Mouse (Mus musculus): ENCODE measurements around the gene Iqcf6. TPM values are rescaled to one million over a fixed set of nuclear protein-coding genes. Genes with fewer than 3 reads are reported as not detected.
"Not testable (repeated sequence)": the region's sequence is repeated elsewhere in the genome, so short reads cannot be mapped to it uniquely, and the experiment has no call there.

Gene Iqcf6
- polyA plus RNA-seq, 1 experiment from 2014 or later = not detected

DNA sequence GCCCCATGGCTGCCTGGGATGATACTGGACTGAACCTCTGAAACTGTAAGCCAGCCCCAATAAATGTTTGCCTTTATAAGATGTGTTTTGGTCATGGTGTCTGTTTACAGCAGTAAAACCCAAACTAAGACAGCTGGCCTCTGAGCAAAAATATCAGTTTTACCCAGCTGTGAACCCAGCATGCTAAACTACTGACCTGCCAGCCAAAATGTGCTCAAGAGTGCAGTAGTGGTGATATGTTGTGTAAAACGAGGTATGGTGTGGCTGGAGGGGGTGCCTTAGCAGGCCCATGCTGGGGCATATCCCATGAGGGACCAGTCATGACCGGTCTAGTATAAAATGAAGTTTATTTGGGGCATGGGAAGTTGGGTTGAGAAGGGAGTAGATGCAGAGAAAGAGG is 12.4 kb upstream of the Iqcf6 start:
- Histone ChIP-seq H3K9me3 (ENCODE audit: control insufficient read depth, low read length) (no peaks in the 10 kb centered on the region), H3K27me3 (ENCODE audit: control insufficient read depth, insufficient read depth, low read length) (no peaks in the 10 kb centered on the region), H3K9ac (ENCODE audit: low read length) (no peak overlapping the region), H3K4me3 (ENCODE audit: low read depth, low read length) (no peak overlapping the region), H3K4me1 (ENCODE audit: control insufficient read depth, insufficient read depth, low read length) (no peaks in the 10 kb centered on the region), H3K36me3 (ENCODE audit: control insufficient read depth, insufficient read depth, low read length) (no peaks in the 10 kb centered on the region), H3K27ac (replicated peaks; ENCODE audit: low read depth, low read length) (no peak overlapping the region), H3K4me2 (ENCODE audit: low read depth, severe bottlenecking) (no peak overlapping the region)
- 71% methylated on average over 2 of the region's 2 CpGs for WGBS
- DNase-seq (ENCODE audit: low spot score) = no peak
- ATAC-seq (ENCODE audit: insufficient number of reproducible peaks, low FRiP score, low TSS enrichment, low read depth) = no peak

GRCm38 (mm10) chr9:106614616-106615015 is 11.8 kb upstream of the Iqcf6 start:
- Histone ChIP-seq H3K9ac (ENCODE audit: low read length) (no peak overlapping the region), H3K9me3 (ENCODE audit: control insufficient read depth, low read length) (no peaks in the 10 kb centered on the region), H3K4me2 (ENCODE audit: low read depth, severe bottlenecking) (no peak overlapping the region), H3K4me1 (ENCODE audit: control insufficient read depth, insufficient read depth, low read length) (no peaks in the 10 kb centered on the region), H3K4me3 (ENCODE audit: low read depth, low read length) (no peak overlapping the region), H3K36me3 (ENCODE audit: control insufficient read depth, insufficient read depth, low read length) (no peaks in the 10 kb centered on the region), H3K27ac (replicated peaks; ENCODE audit: low read depth, low read length) (no peak overlapping the region), H3K27me3 (ENCODE audit: control insufficient read depth, insufficient read depth, low read length) (no peaks in the 10 kb centered on the region)
- no peak for DNase-seq (ENCODE audit: low spot score)
- ATAC-seq (ENCODE audit: insufficient number of reproducible peaks, low FRiP score, low TSS enrichment, low read depth) = no peak
- WGBS = 52% methylated on average over 3 of the region's 3 CpGs

DNA sequence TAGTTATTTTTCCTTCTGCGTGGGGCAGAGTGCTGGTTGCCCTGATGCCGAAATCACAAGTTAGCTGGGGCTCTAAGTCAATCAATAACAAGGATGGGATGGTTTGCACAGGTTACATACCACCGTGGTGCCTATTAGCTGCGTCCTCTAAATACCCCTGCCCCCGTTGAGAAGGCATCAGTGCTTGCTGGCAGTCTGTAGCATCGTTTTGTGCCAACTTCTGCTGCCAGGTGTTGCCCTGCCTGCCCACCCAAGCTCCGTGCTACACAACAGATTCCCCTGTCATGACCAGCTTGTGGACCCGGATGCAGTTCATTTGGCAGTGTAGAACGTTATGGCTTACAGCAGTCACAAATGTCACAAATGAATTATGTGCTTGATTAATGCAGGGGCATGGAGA is 10.1 kb upstream of the Iqcf6 start:
- Histone ChIP-seq H3K27me3 (ENCODE audit: control insufficient read depth, insufficient read depth, low read length) (no peaks in the 10 kb centered on the region), H3K36me3 (ENCODE audit: control insufficient read depth, insufficient read depth, low read length) (no peaks in the 10 kb centered on the region), H3K27ac (replicated peaks; ENCODE audit: low read depth, low read length) (no peak overlapping the region), H3K4me1 (ENCODE audit: control insufficient read depth, insufficient read depth, low read length) (no peaks in the 10 kb centered on the region), H3K4me3 (ENCODE audit: low read depth, low read length) (no peak overlapping the region), H3K9ac (ENCODE audit: low read length) (no peak overlapping the region), H3K4me2 (ENCODE audit: low read depth, severe bottlenecking) (no peak overlapping the region), H3K9me3 (ENCODE audit: control insufficient read depth, low read length) (no peaks in the 10 kb centered on the region)
- WGBS = 86% methylated on average over 9 of the region's 9 CpGs
- ATAC-seq (ENCODE audit: insufficient number of reproducible peaks, low FRiP score, low TSS enrichment, low read depth) = no peak
- no peak for DNase-seq (ENCODE audit: low spot score)

DNA sequence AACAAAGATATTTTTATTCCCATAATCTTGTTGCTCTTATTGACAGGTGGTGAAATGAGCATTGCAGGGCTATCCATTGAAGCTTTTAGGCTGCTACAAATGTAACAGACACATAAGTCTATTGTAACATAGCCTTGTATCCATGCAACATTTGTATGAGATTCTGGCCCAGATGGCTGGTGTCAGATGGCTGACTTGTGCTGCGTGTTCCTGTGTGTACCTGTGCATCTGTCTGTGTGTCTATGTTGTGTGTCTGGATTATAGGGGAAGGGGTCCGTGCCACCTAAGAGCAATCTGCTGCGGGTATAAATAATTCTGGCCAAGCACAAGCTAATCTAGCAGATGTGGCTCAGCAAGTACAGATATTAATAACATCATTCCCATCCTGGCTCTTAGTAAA is 8.9 kb upstream of the Iqcf6 start:
- H3K4me3 ChIP-seq (ENCODE audit: low read depth, low read length) = no peak overlapping the region
- 84% methylated on average over 3 of the region's 3 CpGs for WGBS
- H3K4me1 ChIP-seq (ENCODE audit: control insufficient read depth, insufficient read depth, low read length) = no peaks in the 10 kb centered on the region
- no peak overlapping the region for H3K9ac ChIP-seq (ENCODE audit: low read length)
- no peak overlapping the region for H3K4me2 ChIP-seq (ENCODE audit: low read depth, severe bottlenecking)
- H3K36me3 ChIP-seq (ENCODE audit: control insufficient read depth, insufficient read depth, low read length) = no peaks in the 10 kb centered on the region
- DNase-seq (ENCODE audit: low spot score) (no peak), ATAC-seq (ENCODE audit: insufficient number of reproducible peaks, low FRiP score, low TSS enrichment, low read depth) (no peak)
- H3K27ac ChIP-seq (replicated peaks; ENCODE audit: low read depth, low read length) = no peak overlapping the region
- no peaks in the 10 kb centered on the region for H3K27me3 ChIP-seq (ENCODE audit: control insufficient read depth, insufficient read depth, low read length)
- H3K9me3 ChIP-seq (ENCODE audit: control insufficient read depth, low read length) = no peaks in the 10 kb centered on the region

GRCm38 (mm10) chr9:106627796-106628195 is 1.4 kb downstream of the Iqcf6 start:
- H3K36me3 ChIP-seq (ENCODE audit: control insufficient read depth, insufficient read depth, low read length); H3K9me3 ChIP-seq (ENCODE audit: control insufficient read depth, low read length); H3K27ac ChIP-seq (replicated peaks; ENCODE audit: low read depth, low read length); H3K4me2 ChIP-seq (ENCODE audit: low read depth, severe bottlenecking); H3K27me3 ChIP-seq (ENCODE audit: control insufficient read depth, insufficient read depth, low read length); H3K9ac ChIP-seq (ENCODE audit: low read length); ATAC-seq (ENCODE audit: insufficient number of reproducible peaks, low FRiP score, low TSS enrichment, low read depth); H3K4me3 ChIP-seq (ENCODE audit: low read depth, low read length); H3K4me1 ChIP-seq (ENCODE audit: control insufficient read depth, insufficient read depth, low read length); DNase-seq (ENCODE audit: low spot score): not testable (repeated sequence)
- WGBS = 29% methylated on average over 8 of the region's 8 CpGs

DNA sequence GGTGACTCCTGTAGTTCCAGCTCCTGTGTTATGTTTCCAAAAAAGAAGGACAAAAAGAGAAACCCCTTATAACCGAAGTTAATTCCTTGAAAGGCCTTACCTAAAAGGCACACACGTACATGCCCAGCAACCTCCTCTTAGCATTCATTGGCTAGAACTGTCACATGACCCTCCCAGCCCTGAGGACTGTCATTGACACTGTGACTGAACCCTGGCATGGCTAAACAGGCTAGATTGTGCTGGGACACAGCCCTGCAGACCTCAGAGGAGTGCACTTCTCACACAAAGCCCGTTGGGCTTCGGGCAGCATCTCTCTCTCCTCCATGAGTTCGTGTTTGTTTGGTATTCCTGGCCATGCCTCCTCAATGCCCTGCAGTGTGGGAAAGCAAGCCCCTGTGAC is 5.8 kb downstream of the Iqcf6 start:
- 66% methylated on average over 5 of the region's 5 CpGs for WGBS
- Histone ChIP-seq H3K4me1 (ENCODE audit: control insufficient read depth, insufficient read depth, low read length) (no peaks in the 10 kb centered on the region), H3K36me3 (ENCODE audit: control insufficient read depth, insufficient read depth, low read length) (no peaks in the 10 kb centered on the region), H3K27me3 (ENCODE audit: control insufficient read depth, insufficient read depth, low read length) (no peaks in the 10 kb centered on the region), H3K4me2 (ENCODE audit: low read depth, severe bottlenecking) (no peak overlapping the region), H3K27ac (replicated peaks; ENCODE audit: low read depth, low read length) (no peak overlapping the region), H3K9me3 (ENCODE audit: control insufficient read depth, low read length) (no peaks in the 10 kb centered on the region), H3K9ac (ENCODE audit: low read length) (no peak overlapping the region), H3K4me3 (ENCODE audit: low read depth, low read length) (no peak overlapping the region)
- DNase-seq (ENCODE audit: low spot score) (no peak), ATAC-seq (ENCODE audit: insufficient number of reproducible peaks, low FRiP score, low TSS enrichment, low read depth) (no peak)

GRCm38 (mm10) chr9:106638154-106638553 is 11.8 kb downstream of the Iqcf6 start:
- no peak overlapping the region for H3K27ac ChIP-seq (replicated peaks; ENCODE audit: low read depth, low read length)
- no peak overlapping the region for H3K9ac ChIP-seq (ENCODE audit: low read length)
- 92% methylated on average over 8 of the region's 8 CpGs for WGBS
- no peaks in the 10 kb centered on the region for H3K36me3 ChIP-seq (ENCODE audit: control insufficient read depth, insufficient read depth, low read length)
- DNase-seq (ENCODE audit: low spot score) = no peak
- H3K9me3 ChIP-seq (ENCODE audit: control insufficient read depth, low read length) = no peaks in the 10 kb centered on the region
- no peak overlapping the region for H3K4me2 ChIP-seq (ENCODE audit: low read depth, severe bottlenecking)
- no peaks in the 10 kb centered on the region for H3K4me1 ChIP-seq (ENCODE audit: control insufficient read depth, insufficient read depth, low read length)
- no peak for ATAC-seq (ENCODE audit: insufficient number of reproducible peaks, low FRiP score, low TSS enrichment, low read depth)
- no peaks in the 10 kb centered on the region for H3K27me3 ChIP-seq (ENCODE audit: control insufficient read depth, insufficient read depth, low read length)
- no peak overlapping the region for H3K4me3 ChIP-seq (ENCODE audit: low read depth, low read length)

DNA sequence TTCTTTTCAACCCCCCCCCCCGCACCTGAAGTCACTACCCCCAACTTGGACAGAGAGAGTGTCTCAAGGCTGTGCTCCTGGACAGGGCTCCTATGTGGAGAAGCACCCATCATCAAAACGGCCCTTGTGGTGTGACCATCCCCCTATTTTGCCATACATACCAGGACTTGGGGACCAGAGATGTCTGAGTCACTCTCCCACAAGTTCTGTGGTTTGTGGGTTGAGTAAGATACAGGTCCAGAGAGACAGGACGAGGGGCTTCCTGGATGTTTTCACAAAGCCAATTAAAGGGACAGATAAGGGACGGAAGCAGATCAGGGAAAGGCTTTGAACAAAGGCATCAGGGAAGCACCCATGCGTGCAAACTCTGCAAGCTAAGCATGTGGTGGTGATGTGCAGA is 15.0 kb downstream of the Iqcf6 start:
- 71% methylated on average over 5 of the region's 5 CpGs for WGBS
- H3K27me3 ChIP-seq (ENCODE audit: control insufficient read depth, insufficient read depth, low read length) = no peaks in the 10 kb centered on the region
- no peak overlapping the region for H3K4me3 ChIP-seq (ENCODE audit: low read depth, low read length)
- H3K4me2 ChIP-seq (ENCODE audit: low read depth, severe bottlenecking) = no peak overlapping the region
- DNase-seq (ENCODE audit: low spot score) (no peak), ATAC-seq (ENCODE audit: insufficient number of reproducible peaks, low FRiP score, low TSS enrichment, low read depth) (no peak)
- no peaks in the 10 kb centered on the region for H3K4me1 ChIP-seq (ENCODE audit: control insufficient read depth, insufficient read depth, low read length)
- no peaks in the 10 kb centered on the region for H3K36me3 ChIP-seq (ENCODE audit: control insufficient read depth, insufficient read depth, low read length)
- no peak overlapping the region for H3K27ac ChIP-seq (replicated peaks; ENCODE audit: low read depth, low read length)
- no peak overlapping the region for H3K9ac ChIP-seq (ENCODE audit: low read length)
- no peaks in the 10 kb centered on the region for H3K9me3 ChIP-seq (ENCODE audit: control insufficient read depth, low read length)

GRCm38 (mm10) chr9:106643128-106643527 is 16.7 kb downstream of the Iqcf6 start:
- WGBS = 36% methylated on average over 7 of the region's 7 CpGs

More at GRCm38 (mm10) chr9:106643128-106643527, 16.7 kb downstream of the Iqcf6 start:
- no peaks in the 10 kb centered on the region for H3K36me3 ChIP-seq (ENCODE audit: control insufficient read depth, insufficient read depth, low read length)
- H3K4me1 ChIP-seq (ENCODE audit: control insufficient read depth, insufficient read depth, low read length) = no peaks in the 10 kb centered on the region
- H3K4me2 ChIP-seq (ENCODE audit: low read depth, severe bottlenecking) = no peak overlapping the region
- H3K9me3 ChIP-seq (ENCODE audit: control insufficient read depth, low read length) = no peaks in the 10 kb centered on the region
- no peak overlapping the region for H3K27ac ChIP-seq (replicated peaks; ENCODE audit: low read depth, low read length)
- DNase-seq (ENCODE audit: low spot score) = peak; percentile 88
- no peak for ATAC-seq (ENCODE audit: insufficient number of reproducible peaks, low FRiP score, low TSS enrichment, low read depth)
- H3K27me3 ChIP-seq (ENCODE audit: control insufficient read depth, insufficient read depth, low read length) = peaks cover 4% of the 10 kb centered on the region; the same call in 1 of the 2 replicates
- no peak overlapping the region for H3K4me3 ChIP-seq (ENCODE audit: low read depth, low read length)
- H3K9ac ChIP-seq (ENCODE audit: low read length) = no peak overlapping the region

All from limb, embryonic 11.5 days (tissue).